Mouse (Mus musculus): Measurements from ENCODE around the gene Ninj2. TPM values are rescaled to one million over a fixed set of nuclear protein-coding genes. Genes with fewer than 3 reads are reported as not detected.
A peak's percentile ranks its signal among the peaks of the same experiment; 100 is the strongest.

Gene Ninj2
- polyA plus RNA-seq (2012; ENCODE audit: insufficient read depth, insufficient read length, missing spikeins): not detected in 2 replicates

- Histone ChIP-seq H3K27ac (ENCODE audit: insufficient read depth, low read depth, low read length) (no peak within 1 kb of the TSS), H3K4me3 (ENCODE audit: insufficient read depth, low read length) (no peak within 1 kb of the TSS), H3K4me1 (ENCODE audit: control insufficient read depth, insufficient read depth, low read length) (peaks cover 22% of the 10 kb centered on the region)
- TF ChIP-seq POLR2A (IDR thresholded peaks at IDR 0.05; ENCODE audit: borderline replicate concordance, low read depth, low read length) (no peak), CTCF (IDR thresholded peaks at IDR 0.05; ENCODE audit: low read depth, low read length) (no peak)
Measured at GRCm38 (mm10) chr6:120093100-120093499, at the start of gene Ninj2. Ninj2 (plus strand) TSS chr6:120093350.

GRCm38 (mm10) chr6:120045406-120045805, 47.7 kb upstream of the Ninj2 start:
- no peak overlapping the region for H3K27ac ChIP-seq (ENCODE audit: insufficient read depth, low read depth, low read length)
- no peak overlapping the region for H3K4me3 ChIP-seq (ENCODE audit: insufficient read depth, low read length)
- H3K4me1 ChIP-seq (ENCODE audit: control insufficient read depth, insufficient read depth, low read length): peaks cover 19% of the 10 kb centered on the region
- TF ChIP-seq CTCF (IDR thresholded peaks at IDR 0.05; ENCODE audit: low read depth, low read length) (no peak), POLR2A (IDR thresholded peaks at IDR 0.05; ENCODE audit: borderline replicate concordance, low read depth, low read length) (no peak)

- TF ChIP-seq CTCF (IDR thresholded peaks at IDR 0.05; ENCODE audit: low read depth, low read length) (no peak), POLR2A (IDR thresholded peaks at IDR 0.05; ENCODE audit: borderline replicate concordance, low read depth, low read length) (no peak)
- no peak overlapping the region for H3K27ac ChIP-seq (ENCODE audit: insufficient read depth, low read depth, low read length)
- no peak overlapping the region for H3K4me3 ChIP-seq (ENCODE audit: insufficient read depth, low read length)
- H3K4me1 ChIP-seq (ENCODE audit: control insufficient read depth, insufficient read depth, low read length): peaks cover 14% of the 10 kb centered on the region
Measured at GRCm38 (mm10) chr6:120047705-120048292, 45.4 kb upstream of the Ninj2 start.

- Histone ChIP-seq H3K4me1 (ENCODE audit: control insufficient read depth, insufficient read depth, low read length) (peaks cover 24% of the 10 kb centered on the region), H3K4me3 (ENCODE audit: insufficient read depth, low read length) (no peak overlapping the region), H3K27ac (ENCODE audit: insufficient read depth, low read depth, low read length) (no peak overlapping the region)
- TF ChIP-seq POLR2A (IDR thresholded peaks at IDR 0.05; ENCODE audit: borderline replicate concordance, low read depth, low read length) (no peak), CTCF (IDR thresholded peaks at IDR 0.05; ENCODE audit: low read depth, low read length) (no peak)
Measured at GRCm38 (mm10) chr6:120054412-120054811, 38.7 kb upstream of the Ninj2 start.

GRCm38 (mm10) chr6:120055666-120056540, 37.2 kb upstream of the Ninj2 start:
- Histone ChIP-seq H3K4me3 (ENCODE audit: insufficient read depth, low read length) (no peak overlapping the region), H3K27ac (ENCODE audit: insufficient read depth, low read depth, low read length) (peak overlapping the region; percentile 40), H3K4me1 (ENCODE audit: control insufficient read depth, insufficient read depth, low read length) (peaks cover 24% of the 10 kb centered on the region)
- TF ChIP-seq CTCF (IDR thresholded peaks at IDR 0.05; ENCODE audit: low read depth, low read length) (no peak), POLR2A (IDR thresholded peaks at IDR 0.05; ENCODE audit: borderline replicate concordance, low read depth, low read length) (no peak)

- H3K4me3 ChIP-seq (ENCODE audit: insufficient read depth, low read length): no peak overlapping the region
- no peak overlapping the region for H3K27ac ChIP-seq (ENCODE audit: insufficient read depth, low read depth, low read length)
- TF ChIP-seq POLR2A (IDR thresholded peaks at IDR 0.05; ENCODE audit: borderline replicate concordance, low read depth, low read length): no peak
- no peak for TF ChIP-seq CTCF (IDR thresholded peaks at IDR 0.05; ENCODE audit: low read depth, low read length)
- peaks cover 4% of the 10 kb centered on the region for H3K4me1 ChIP-seq (ENCODE audit: control insufficient read depth, insufficient read depth, low read length)
Measured at GRCm38 (mm10) chr6:120062934-120063333, 30.2 kb upstream of the Ninj2 start.

GRCm38 (mm10) chr6:120064627-120065026, 28.5 kb upstream of the Ninj2 start:
- H3K27ac ChIP-seq (ENCODE audit: insufficient read depth, low read depth, low read length): no peak overlapping the region
- TF ChIP-seq CTCF (IDR thresholded peaks at IDR 0.05; ENCODE audit: low read depth, low read length) (no peak), POLR2A (IDR thresholded peaks at IDR 0.05; ENCODE audit: borderline replicate concordance, low read depth, low read length) (no peak)
- peaks cover 4% of the 10 kb centered on the region for H3K4me1 ChIP-seq (ENCODE audit: control insufficient read depth, insufficient read depth, low read length)
- H3K4me3 ChIP-seq (ENCODE audit: insufficient read depth, low read length): no peak overlapping the region

- H3K4me3 ChIP-seq (ENCODE audit: insufficient read depth, low read length): no peak overlapping the region
- TF ChIP-seq POLR2A (IDR thresholded peaks at IDR 0.05; ENCODE audit: borderline replicate concordance, low read depth, low read length) (no peak), CTCF (IDR thresholded peaks at IDR 0.05; ENCODE audit: low read depth, low read length) (no peak)
- no peak overlapping the region for H3K27ac ChIP-seq (ENCODE audit: insufficient read depth, low read depth, low read length)
- H3K4me1 ChIP-seq (ENCODE audit: control insufficient read depth, insufficient read depth, low read length): peaks cover 4% of the 10 kb centered on the region
Measured at GRCm38 (mm10) chr6:120065552-120066177, 27.5 kb upstream of the Ninj2 start.

- Histone ChIP-seq H3K4me3 (ENCODE audit: insufficient read depth, low read length) (no peak overlapping the region), H3K4me1 (ENCODE audit: control insufficient read depth, insufficient read depth, low read length) (peaks cover under 1% of the 10 kb centered on the region), H3K27ac (ENCODE audit: insufficient read depth, low read depth, low read length) (no peak overlapping the region)
- TF ChIP-seq CTCF (IDR thresholded peaks at IDR 0.05; ENCODE audit: low read depth, low read length): no peak
- no peak for TF ChIP-seq POLR2A (IDR thresholded peaks at IDR 0.05; ENCODE audit: borderline replicate concordance, low read depth, low read length)
Measured at GRCm38 (mm10) chr6:120069546-120069945, 23.6 kb upstream of the Ninj2 start.
